Mouse (Mus musculus): Measurements from ENCODE around the gene Ccni. TPM values are rescaled to one million over a fixed set of nuclear protein-coding genes. Genes with fewer than 3 reads are reported as not detected.
A peak's percentile ranks its signal among the peaks of the same experiment; 100 is the strongest.

Gene Ccni
- polyA plus RNA-seq (2016; fragmentation: Nextera tagmentation; extraction: Ambion mirVana) = 166 and 193 TPM in 2 replicates

- under 1% methylated on average over 79 of the region's 79 CpGs for WGBS
- Histone ChIP-seq H3K4me1 (peaks cover 18% of the 10 kb centered on the region; the same call in 1 of the 2 replicates), H3K4me3 (peak within 1 kb of the TSS; percentile 93), H3K27me3 (no peaks in the 10 kb centered on the region), H3K36me3 (peaks cover 8% of the 10 kb centered on the region), H3K27ac (replicated peaks) (peak within 1 kb of the TSS; percentile 93), H3K4me2 (replicated peaks) (peak within 1 kb of the TSS; percentile 69), H3K9me3 (no peaks in the 10 kb centered on the region), H3K9ac (replicated peaks) (peak within 1 kb of the TSS; percentile 97)
- ATAC-seq (ENCODE audit: low FRiP score, low read depth) = peak; percentile 95
Measured at GRCm38 (mm10) chr5:93206109-93207005, at the start of gene Ccni, which contains the start of gene 2010109A12Rik. Gene Ccni (minus strand): TSS chr5:93206495. Gene 2010109A12Rik (plus strand): TSS chr5:93206518.

DNA sequence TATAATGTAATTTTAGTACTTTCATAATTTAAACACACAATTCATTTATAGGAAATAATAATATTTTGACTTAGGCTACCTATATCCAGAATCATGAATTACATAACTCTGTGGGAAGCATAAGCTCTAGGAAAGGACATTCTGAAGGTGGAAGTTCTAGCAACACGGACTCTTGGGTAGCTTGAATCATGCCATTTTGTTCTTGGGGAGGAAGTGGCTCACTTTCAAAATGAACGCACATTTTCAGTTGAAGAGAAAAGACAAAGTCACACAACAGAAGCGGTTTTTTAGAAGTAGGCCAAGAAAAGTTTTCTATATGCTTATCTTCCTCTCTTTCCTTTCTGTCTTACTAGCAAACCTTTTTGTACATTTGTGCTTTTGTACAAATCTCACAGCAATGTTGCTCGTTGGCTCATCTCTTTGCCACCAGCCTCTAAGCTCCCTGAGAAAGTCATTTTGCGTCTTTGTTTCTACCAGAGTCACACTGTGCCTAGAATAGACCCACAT lies 49.5 kb upstream of the Ccni start:
- H3K9me3 ChIP-seq = 0 out of 2 replicates have a peak, but pooled peaks cover 4% of the 10 kb centered on the region
- no peaks in the 10 kb centered on the region for H3K4me1 ChIP-seq
- H3K36me3 ChIP-seq = no peaks in the 10 kb centered on the region
- H3K9ac ChIP-seq (replicated peaks) = no peak overlapping the region
- H3K27me3 ChIP-seq = no peaks in the 10 kb centered on the region
- no peak for ATAC-seq (ENCODE audit: low FRiP score, low read depth)
- H3K4me3 ChIP-seq = no peak overlapping the region
- H3K27ac ChIP-seq (replicated peaks) = no peak overlapping the region
- WGBS = 90% methylated on average over 5 of the region's 5 CpGs
- H3K4me2 ChIP-seq (replicated peaks) = no peak overlapping the region

DNA sequence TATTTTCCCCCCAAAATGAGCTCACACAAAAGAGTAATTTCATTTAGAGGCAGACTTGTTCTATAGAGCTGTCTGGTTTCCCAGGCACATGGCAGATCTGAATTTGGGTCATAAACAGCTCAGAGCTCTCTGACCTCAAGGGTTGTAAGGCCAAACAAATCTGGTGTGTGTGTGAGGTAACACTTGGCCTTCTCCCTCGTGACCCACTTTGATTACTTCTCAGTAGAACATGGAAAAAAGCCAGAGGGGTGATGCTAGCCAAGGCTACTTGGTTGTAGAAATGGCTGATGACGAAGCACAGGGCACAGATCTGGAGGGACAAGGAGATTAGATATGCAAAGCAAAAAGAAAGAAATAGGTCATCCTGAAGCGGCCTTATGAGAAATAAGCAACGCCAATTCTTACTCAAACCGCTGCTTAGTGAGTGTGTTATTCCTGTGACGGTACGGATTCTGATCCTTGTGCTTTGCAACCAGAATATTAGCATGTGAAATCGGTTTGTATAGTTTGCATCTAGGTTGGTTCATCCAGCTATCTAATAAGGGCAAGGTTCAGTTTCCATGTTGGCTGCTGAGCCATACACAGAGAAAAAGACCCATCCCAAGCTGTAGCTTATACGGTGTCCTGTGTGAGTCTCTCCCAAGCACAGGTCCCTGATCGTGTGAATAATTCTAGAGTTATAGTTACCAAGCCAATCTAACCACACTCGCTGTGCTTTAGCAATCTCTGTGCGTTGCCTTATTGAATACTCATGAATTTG lies 44.9 kb upstream of the Ccni start:
- Histone ChIP-seq H3K9me3 (0 out of 2 replicates have a peak, but pooled peaks cover 4% of the 10 kb centered on the region), H3K4me2 (replicated peaks) (no peak overlapping the region), H3K4me1 (no peaks in the 10 kb centered on the region), H3K36me3 (no peaks in the 10 kb centered on the region), H3K27me3 (no peaks in the 10 kb centered on the region), H3K9ac (replicated peaks) (no peak overlapping the region), H3K4me3 (no peak overlapping the region), H3K27ac (replicated peaks) (no peak overlapping the region)
- ATAC-seq (ENCODE audit: low FRiP score, low read depth) = no peak
- 90% methylated on average over 12 of the region's 12 CpGs for WGBS

- WGBS = 85% methylated on average over 6 of the region's 6 CpGs
- Histone ChIP-seq H3K9me3 (0 out of 2 replicates have a peak, but pooled peaks cover 4% of the 10 kb centered on the region), H3K27me3 (no peaks in the 10 kb centered on the region), H3K4me3 (no peak overlapping the region), H3K27ac (replicated peaks) (no peak overlapping the region), H3K36me3 (no peaks in the 10 kb centered on the region), H3K9ac (replicated peaks) (no peak overlapping the region), H3K4me1 (no peaks in the 10 kb centered on the region), H3K4me2 (replicated peaks) (no peak overlapping the region)
- no peak for ATAC-seq (ENCODE audit: low FRiP score, low read depth)
Measured at GRCm38 (mm10) chr5:93249940-93250578, 43.8 kb upstream of the Ccni start.

GRCm38 (mm10) chr5:93245280-93245679 lies 39.0 kb upstream of the Ccni start:
- H3K9me3 ChIP-seq = no peaks in the 10 kb centered on the region
- no peaks in the 10 kb centered on the region for H3K4me1 ChIP-seq
- H3K9ac ChIP-seq (replicated peaks) = no peak overlapping the region
- H3K36me3 ChIP-seq = no peaks in the 10 kb centered on the region
- ATAC-seq (ENCODE audit: low FRiP score, low read depth) = no peak
- H3K4me3 ChIP-seq = no peak overlapping the region
- H3K4me2 ChIP-seq (replicated peaks) = no peak overlapping the region
- WGBS = 82% methylated on average over 2 of the region's 2 CpGs
- no peak overlapping the region for H3K27ac ChIP-seq (replicated peaks)
- H3K27me3 ChIP-seq = no peaks in the 10 kb centered on the region

GRCm38 (mm10) chr5:93239590-93240544 lies 33.6 kb upstream of the Ccni start:
- no peaks in the 10 kb centered on the region for H3K27me3 ChIP-seq
- H3K4me3 ChIP-seq = no peak overlapping the region
- no peak for ATAC-seq (ENCODE audit: low FRiP score, low read depth)
- H3K27ac ChIP-seq (replicated peaks) = no peak overlapping the region
- no peaks in the 10 kb centered on the region for H3K9me3 ChIP-seq
- no peaks in the 10 kb centered on the region for H3K4me1 ChIP-seq
- 87% methylated on average over 8 of the region's 8 CpGs for WGBS
- no peak overlapping the region for H3K4me2 ChIP-seq (replicated peaks)
- H3K9ac ChIP-seq (replicated peaks) = no peak overlapping the region
- H3K36me3 ChIP-seq = no peaks in the 10 kb centered on the region

GRCm38 (mm10) chr5:93236541-93236940 lies 30.2 kb upstream of the Ccni start:
- Histone ChIP-seq H3K9ac (replicated peaks) (no peak overlapping the region), H3K36me3 (no peaks in the 10 kb centered on the region), H3K27ac (replicated peaks) (no peak overlapping the region), H3K4me2 (replicated peaks) (no peak overlapping the region), H3K9me3 (no peaks in the 10 kb centered on the region), H3K4me1 (no peaks in the 10 kb centered on the region), H3K27me3 (no peaks in the 10 kb centered on the region), H3K4me3 (no peak overlapping the region)
- 79% methylated on average over 4 of the region's 4 CpGs for WGBS
- ATAC-seq (ENCODE audit: low FRiP score, low read depth) = no peak

DNA sequence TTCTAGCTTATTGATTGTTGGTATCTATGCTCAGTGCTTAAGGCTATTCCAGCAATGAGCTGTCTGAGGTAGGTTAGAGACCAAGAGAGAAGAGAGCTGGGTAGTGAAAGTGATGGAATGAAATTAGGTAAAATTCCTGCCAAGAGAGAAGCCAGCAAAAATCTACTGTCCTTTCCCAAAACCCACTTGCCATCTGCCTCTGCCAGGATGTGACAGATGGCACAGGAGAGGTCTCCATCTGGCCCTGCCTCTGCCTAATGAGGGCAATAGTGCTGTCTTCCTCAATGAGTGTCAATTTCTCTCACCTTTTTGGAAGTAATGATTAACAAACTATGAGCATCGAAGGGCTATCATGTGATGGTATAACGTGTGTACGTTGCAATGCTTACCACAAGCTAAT lies 29.6 kb upstream of the Ccni start:
- Histone ChIP-seq H3K4me3 (no peak overlapping the region), H3K27me3 (no peaks in the 10 kb centered on the region), H3K36me3 (no peaks in the 10 kb centered on the region), H3K4me2 (replicated peaks) (no peak overlapping the region), H3K9me3 (no peaks in the 10 kb centered on the region), H3K4me1 (no peaks in the 10 kb centered on the region), H3K9ac (replicated peaks) (no peak overlapping the region), H3K27ac (replicated peaks) (no peak overlapping the region)
- WGBS = 82% methylated on average over 3 of the region's 3 CpGs
- no peak for ATAC-seq (ENCODE audit: low FRiP score, low read depth)

DNA sequence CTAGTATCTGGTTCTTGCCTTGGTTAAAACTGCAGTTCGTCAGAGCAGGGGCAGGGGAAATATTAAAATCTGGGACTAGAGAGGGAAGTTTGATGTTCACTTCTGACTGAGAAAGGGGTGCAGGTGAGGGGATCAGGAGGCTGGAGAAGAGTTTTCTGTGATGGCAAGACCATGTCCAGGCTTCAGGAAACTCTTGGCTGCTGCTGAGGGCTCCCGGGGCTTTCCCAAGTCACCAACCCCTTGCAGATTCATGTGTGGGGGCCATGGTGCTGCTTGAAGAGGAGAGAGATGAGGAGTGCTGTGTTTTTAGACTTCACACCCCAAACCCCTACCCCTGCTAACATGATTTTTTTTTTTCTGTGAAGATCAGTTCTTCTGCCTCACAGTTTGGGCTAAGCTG lies 28.3 kb upstream of the Ccni start:
- H3K4me1 ChIP-seq = no peaks in the 10 kb centered on the region
- WGBS = 90% methylated on average over 2 of the region's 2 CpGs
- no peaks in the 10 kb centered on the region for H3K36me3 ChIP-seq
- no peak for ATAC-seq (ENCODE audit: low FRiP score, low read depth)
- H3K27me3 ChIP-seq = no peaks in the 10 kb centered on the region
- no peak overlapping the region for H3K27ac ChIP-seq (replicated peaks)
- no peak overlapping the region for H3K4me3 ChIP-seq
- no peak overlapping the region for H3K4me2 ChIP-seq (replicated peaks)
- no peak overlapping the region for H3K9ac ChIP-seq (replicated peaks)
- H3K9me3 ChIP-seq = no peaks in the 10 kb centered on the region

GRCm38 (mm10) chr5:93234130-93234529 lies 27.8 kb upstream of the Ccni start:
- no peak for ATAC-seq (ENCODE audit: low FRiP score, low read depth)
- Histone ChIP-seq H3K4me2 (replicated peaks) (no peak overlapping the region), H3K27ac (replicated peaks) (no peak overlapping the region), H3K9me3 (no peaks in the 10 kb centered on the region), H3K4me3 (no peak overlapping the region), H3K9ac (replicated peaks) (no peak overlapping the region), H3K4me1 (no peaks in the 10 kb centered on the region), H3K36me3 (no peaks in the 10 kb centered on the region), H3K27me3 (no peaks in the 10 kb centered on the region)
- WGBS = 59% methylated on average over 4 of the region's 4 CpGs

GRCm38 (mm10) chr5:93232838-93233237 lies 26.5 kb upstream of the Ccni start:
- no peaks in the 10 kb centered on the region for H3K9me3 ChIP-seq
- H3K4me1 ChIP-seq = no peaks in the 10 kb centered on the region
- H3K27me3 ChIP-seq = no peaks in the 10 kb centered on the region
- no peak overlapping the region for H3K9ac ChIP-seq (replicated peaks)
- no peak overlapping the region for H3K4me3 ChIP-seq
- no peak overlapping the region for H3K4me2 ChIP-seq (replicated peaks)
- no peak for ATAC-seq (ENCODE audit: low FRiP score, low read depth)
- no peak overlapping the region for H3K27ac ChIP-seq (replicated peaks)
- no peaks in the 10 kb centered on the region for H3K36me3 ChIP-seq
- 84% methylated on average over 2 of the region's 2 CpGs for WGBS

Measured in midbrain, embryonic 12.5 days (tissue).